ENCODE assay signal across 7 mouse cellular contexts in genomic region chr4:57956029-57956960, GRCm38 (mm10). TPM values are rescaled to one million over a fixed set of nuclear protein-coding genes. Genes with fewer than 3 reads are reported as not detected.
DNase-seq lines count a peak whose midpoint lies in the region; ATAC-seq lines count a peak whose summit lies in the region.

Gene Txn1, minus strand, starts transcription at chr4:57956411.

- H3K36me3 ChIP-seq in embryonic facial prominence, embryonic 11.5 days (replicated peaks; ENCODE audit: control insufficient read depth, insufficient read depth, low read depth, low read length): peaks cover 4% of the 10 kb centered on the region; the same call in 1 of the 2 replicates
- peaks cover 28% of the 10 kb centered on the region for H3K36me3 ChIP-seq in limb, embryonic 10.5 days
- peaks cover 9% of the 10 kb centered on the region for H3K36me3 ChIP-seq in midbrain, embryonic 13.5 days

- H3K27ac ChIP-seq in embryonic facial prominence, embryonic 11.5 days (replicated peaks; ENCODE audit: low read depth, low read length): peak within 1 kb of the TSS; percentile 71
- H3K27ac ChIP-seq in limb, embryonic 10.5 days: peak within 1 kb of the TSS; percentile 94
- H3K27ac ChIP-seq in midbrain, embryonic 13.5 days: peak within 1 kb of the TSS; percentile 91

- H3K9me3 ChIP-seq in embryonic facial prominence, embryonic 11.5 days (replicated peaks; ENCODE audit: control insufficient read depth, low read length): no peaks in the 10 kb centered on the region
- no peaks in the 10 kb centered on the region for H3K9me3 ChIP-seq in limb, embryonic 10.5 days (replicated peaks)
- H3K9me3 ChIP-seq in midbrain, embryonic 13.5 days: 0 out of 2 replicates have a peak, but pooled peaks cover 5% of the 10 kb centered on the region

- H3K4me3 ChIP-seq in embryonic facial prominence, embryonic 11.5 days (ENCODE audit: low read depth, low read length): peak within 1 kb of the TSS; percentile 81
- peak within 1 kb of the TSS; percentile 75 for H3K4me3 ChIP-seq in limb, embryonic 10.5 days
- peak within 1 kb of the TSS; percentile 70 for H3K4me3 ChIP-seq in midbrain, embryonic 13.5 days (replicated peaks)

- WGBS in embryonic facial prominence, embryonic 11.5 days: 0% methylated on average over 70 of the region's 71 CpGs
- under 1% methylated on average over 71 of the region's 71 CpGs for WGBS in limb, embryonic 10.5 days
- under 1% methylated on average over 71 of the region's 71 CpGs for WGBS in midbrain, embryonic 13.5 days

- ATAC-seq in embryonic facial prominence, embryonic 11.5 days (replicated peaks; ENCODE audit: insufficient number of reproducible peaks, low FRiP score, low TSS enrichment, low read depth): peak; percentile 99
- ATAC-seq in granulocyte monocyte progenitor cell, adult 5-6 weeks (replicated peaks; ENCODE audit: poor library complexity, severe bottlenecking): peak; percentile 73
- ATAC-seq in midbrain, embryonic 13.5 days: peak; percentile 98

- peak within 1 kb of the TSS; percentile 62 for H3K4me2 ChIP-seq in embryonic facial prominence, embryonic 11.5 days (ENCODE audit: low read depth, low read length)
- H3K4me2 ChIP-seq in midbrain, embryonic 13.5 days (replicated peaks): peak within 1 kb of the TSS; percentile 74

- peak within 1 kb of the TSS; percentile 63 for H3K9ac ChIP-seq in embryonic facial prominence, embryonic 11.5 days (replicated peaks; ENCODE audit: low read length)
- H3K9ac ChIP-seq in midbrain, embryonic 13.5 days (replicated peaks): peak within 1 kb of the TSS; percentile 82

- peak; percentile 99 for DNase-seq in adrenal gland, postnatal 14 days
- DNase-seq in embryonic facial prominence, embryonic 11.5 days (ENCODE audit: low spot score): peak; percentile 99
- DNase-seq in kidney, adult 11 months: peak; percentile 98
- peak; percentile 99 for DNase-seq in limb, embryonic 10.5 days (ENCODE audit: low spot score)
- peak; percentile 99 for DNase-seq in spleen, adult 12 weeks (ENCODE audit: low spot score)

- H3K27me3 ChIP-seq in embryonic facial prominence, embryonic 11.5 days (ENCODE audit: control insufficient read depth, insufficient read depth, low read length): no peaks in the 10 kb centered on the region
- H3K27me3 ChIP-seq in limb, embryonic 10.5 days (ENCODE audit: low read depth, poor library complexity, severe bottlenecking): peaks cover 4% of the 10 kb centered on the region; the same call in 1 of the 2 replicates
- peaks cover 4% of the 10 kb centered on the region; the same call in 1 of the 2 replicates for H3K27me3 ChIP-seq in midbrain, embryonic 13.5 days

- H3K4me1 ChIP-seq in embryonic facial prominence, embryonic 11.5 days (ENCODE audit: control insufficient read depth, insufficient read depth, low read length): no peaks in the 10 kb centered on the region; the same call in 1 of the 2 replicates
- peaks cover 35% of the 10 kb centered on the region for H3K4me1 ChIP-seq in limb, embryonic 10.5 days
- H3K4me1 ChIP-seq in midbrain, embryonic 13.5 days (replicated peaks): peaks cover 27% of the 10 kb centered on the region

RNA-seq across cellular contexts. Expression of gene Txn1, which starts in this region (rescaled TPM):
- 239 and 245 TPM in 2 replicates for total RNA-seq in adrenal gland, postnatal 14 days (2021)
- 443 and 451 TPM in 2 replicates for polyA plus RNA-seq in embryonic facial prominence, embryonic 11.5 days (2014; fragmentation: Nextera tagmentation; extraction: Ambion mirVana)
- total RNA-seq in granulocyte monocyte progenitor cell, adult 5-6 weeks (2014; fragmentation: Nextera tagmentation): 404 and 474 TPM in 2 replicates
- 150 and 201 TPM in 2 replicates for total RNA-seq in granulocyte monocyte progenitor cell, adult 5-6 weeks (2017)
- 399 and 437 TPM in 2 replicates for polyA plus RNA-seq in limb, embryonic 10.5 days (2016; fragmentation: Nextera tagmentation; extraction: Ambion mirVana)
- polyA plus RNA-seq in midbrain, embryonic 13.5 days (2015; fragmentation: Nextera tagmentation; extraction: Ambion mirVana): 279 and 303 TPM in 2 replicates

Comparison
In these comparisons a context has a peak if more than half of its experiments do, and no peak if none do; other contexts are left out.
1. Peak in every context shown above with its lines: DNase-seq, ATAC-seq, H3K4me3 ChIP-seq and H3K27ac ChIP-seq.